Mouse (Mus musculus) heart, adult 2 months (tissue): ENCODE results near the gene Olfm2.

Source experiments
- CTCF ChIP-seq: fragments of 200-600 bp; IDR thresholded peaks from 2 replicates; pipeline ENCODE4 v1.8.1; 2022; ENCODE audit warnings: antibody characterized with exemption, mild to moderate bottlenecking, moderate library complexity
- POLR2A ChIP-seq: fragments of 200-500 bp; IDR thresholded peaks from 2 replicates; pipeline ENCODE4 v1.6.1; 2011; ENCODE audit warnings: mild to moderate bottlenecking, low read depth, low read length, control low read depth; ENCODE audit not compliant: insufficient read depth

GRCm38 (mm10) chr9:20757087-20757955 lies 11.2 kb upstream of the Olfm2 start:
- no peak for TF ChIP-seq POLR2A
- peak; percentile 82 for TF ChIP-seq CTCF
